Mouse (Mus musculus): ENCODE results near the gene Sik2.

DNA sequence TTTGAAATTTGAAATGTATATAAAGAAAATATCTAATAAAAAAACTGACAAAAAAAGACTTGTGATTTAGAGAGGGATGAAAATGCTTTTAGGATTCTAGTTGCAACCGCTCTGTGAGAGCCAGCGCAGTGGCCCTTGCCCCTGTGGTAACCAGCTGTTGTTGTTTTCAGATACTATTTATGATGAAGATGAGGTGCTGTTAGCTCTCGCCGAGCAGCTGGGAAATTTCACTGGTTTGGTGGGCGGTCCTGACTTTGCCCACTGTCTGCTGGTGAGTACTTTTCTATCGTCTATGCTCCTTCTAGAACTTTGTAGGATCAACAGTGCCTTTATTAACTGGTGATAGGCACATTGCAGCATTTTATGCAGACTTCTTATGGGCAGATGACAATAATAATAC is 150.2 kb downstream of the Sik2 start:
- TF ChIP-seq CTCF (IDR thresholded peaks at IDR 0.05; ENCODE audit: low read depth) (no peak), EP300 (IDR thresholded peaks at IDR 0.05; ENCODE audit: low read depth) (no peak)

All from heart, postnatal 0 days (tissue).